Mouse (Mus musculus) E14TG2a.4 (cell line): ENCODE measurements around the gene Frmd4b.

Source experiments
- CTCF ChIP-seq: conservative IDR thresholded peaks from 2 replicates; pipeline ENCODE4 v1.5.1; 2014; ENCODE audit warnings: low read length
- NANOG ChIP-seq: IDR thresholded peaks from 2 replicates; pipeline ENCODE4 v1.6.1; 2014; ENCODE audit warnings: borderline replicate concordance, low read length, mixed read lengths
- POU5F1 ChIP-seq: IDR thresholded peaks from 2 replicates; pipeline ENCODE4 v1.6.1; 2014; ENCODE audit warnings: low read length, borderline replicate concordance

DNA sequence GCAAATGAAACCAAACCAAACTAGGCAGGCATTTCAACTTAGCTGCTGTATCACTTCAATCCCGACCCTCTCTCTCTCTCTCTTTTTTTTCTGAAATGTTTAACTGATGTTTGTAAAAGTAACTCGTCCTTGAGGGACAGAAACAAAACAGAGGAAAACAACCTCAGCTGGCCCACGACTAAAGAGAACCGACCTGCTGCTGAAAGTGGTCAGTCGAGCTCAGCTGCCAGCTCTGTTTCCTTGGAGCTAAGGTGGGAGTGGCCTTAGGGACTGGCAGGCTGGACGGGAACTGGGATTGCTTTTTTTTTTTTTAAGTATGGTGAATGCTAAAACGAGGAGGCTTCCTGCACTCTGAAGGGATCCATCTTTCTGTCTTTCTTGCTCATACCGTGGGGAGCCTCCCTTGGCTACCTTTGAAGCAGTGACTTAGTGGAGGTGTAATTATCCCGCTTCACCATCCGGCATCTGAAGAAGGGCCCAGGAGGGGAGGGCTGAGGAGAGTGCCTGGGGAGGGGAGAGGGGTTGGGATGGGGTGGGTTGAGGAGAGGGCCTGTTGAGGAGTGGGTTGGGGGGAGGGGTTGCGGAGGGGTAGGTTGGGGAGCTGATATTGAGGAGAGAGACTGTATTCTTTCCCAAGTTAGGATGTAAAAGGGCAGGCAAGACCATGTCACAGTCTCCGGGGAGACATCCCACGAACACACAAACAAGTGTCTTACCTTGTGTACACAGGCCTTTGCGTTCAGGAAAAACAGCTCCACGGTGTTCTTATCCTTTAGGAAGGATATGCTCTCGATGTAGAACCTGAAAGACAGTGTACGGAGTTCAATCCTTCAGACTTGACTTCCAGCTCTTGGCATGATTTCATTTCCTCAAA is 221.6 kb downstream of the Frmd4b start:
- TF ChIP-seq CTCF (no peak), POU5F1 (no peak), NANOG (no peak)
